ENCODE assay signal across 14 mouse cellular contexts in genomic region chr1:136706509-136706908, GRCm38 (mm10).
DNase-seq lines count a peak whose midpoint lies in the region; ATAC-seq and TF ChIP-seq lines count a peak whose summit lies in the region.
"Had no signal": no experiment of that assay in that cellular context is flagged by ENCODE, and none has a peak within 500 bp of the region (broad histone marks: within the 10 kb centered on the region; RNA-seq: fewer than 3 reads in every experiment).

No protein-coding gene starts in this region.

- no peak overlapping the region for H3K9ac ChIP-seq in midbrain, embryonic 14.5 days (replicated peaks; ENCODE audit: low read length)
- H3K9ac ChIP-seq: liver, embryonic 15.5 days had no signal

- peaks cover 77% of the 10 kb centered on the region for H3K4me1 ChIP-seq in E14TG2a.4 (replicated peaks; ENCODE audit: low read depth, low read length)
- H3K4me1 ChIP-seq in hindbrain, embryonic 10.5 days (replicated peaks) = peaks cover 17% of the 10 kb centered on the region
- H3K4me1 ChIP-seq in midbrain, embryonic 14.5 days (ENCODE audit: control insufficient read depth, insufficient read depth, low read length) = 0 out of 2 replicates have a peak, but pooled peaks cover 4% of the 10 kb centered on the region
- H3K4me1 ChIP-seq: liver, embryonic 15.5 days had no signal

- ATAC-seq in midbrain, embryonic 14.5 days (ENCODE audit: low FRiP score, low TSS enrichment) = no peak

- DNase-seq in adrenal gland, adult 2 months = peak; percentile 10
- no peak for DNase-seq in adrenal gland, postnatal 10 days
- DNase-seq in hindbrain, embryonic 10.5 days (ENCODE audit: low spot score) = peak; percentile 32
- peak; percentile 74 for DNase-seq in midbrain, embryonic 14.5 days
- DNase-seq in spleen, adult 18-20 months = no peak
- no peak for DNase-seq in heart, adult 8-10 months (ENCODE audit: low spot score)
- DNase-seq in kidney, postnatal 36 days = no peak
- DNase-seq: adrenal gland, postnatal 25 days; cerebellum, postnatal 10 days; gastrocnemius, postnatal 25 days; kidney, adult 9 months had no signal

- 61% methylated on average over 8 of the region's 8 CpGs for WGBS in hindbrain, embryonic 10.5 days
- WGBS in midbrain, embryonic 14.5 days = 46% methylated on average over 8 of the region's 8 CpGs

- no peak overlapping the region for H3K4me2 ChIP-seq in midbrain, embryonic 14.5 days (ENCODE audit: low read length)
- H3K4me2 ChIP-seq: liver, embryonic 15.5 days had no signal

- H3K27me3 ChIP-seq in E14TG2a.4 (ENCODE audit: insufficient read depth, low read length) = no peaks in the 10 kb centered on the region
- no peaks in the 10 kb centered on the region for H3K27me3 ChIP-seq in hindbrain, embryonic 10.5 days (ENCODE audit: insufficient read depth, poor library complexity, severe bottlenecking)
- no peaks in the 10 kb centered on the region for H3K27me3 ChIP-seq in midbrain, embryonic 14.5 days (ENCODE audit: control insufficient read depth, insufficient read depth, low read length)
- H3K27me3 ChIP-seq: liver, embryonic 15.5 days had no signal

- H3K27ac ChIP-seq in hindbrain, embryonic 10.5 days = peak overlapping the region; percentile 72
- H3K27ac ChIP-seq in midbrain, embryonic 14.5 days (replicated peaks; ENCODE audit: low read depth, low read length) = no peak overlapping the region; the same call in 1 of the 2 replicates
- H3K27ac ChIP-seq: liver, embryonic 15.5 days had no signal

- no peaks in the 10 kb centered on the region for H3K9me3 ChIP-seq in E14TG2a.4 (ENCODE audit: low read length)
- H3K9me3 ChIP-seq in hindbrain, embryonic 10.5 days = no peaks in the 10 kb centered on the region
- no peaks in the 10 kb centered on the region for H3K9me3 ChIP-seq in midbrain, embryonic 14.5 days (ENCODE audit: control insufficient read depth, low read length)
- H3K9me3 ChIP-seq: liver, embryonic 15.5 days had no signal

- no peak for TF ChIP-seq CTCF in E14TG2a.4 (conservative IDR thresholded peaks at IDR 0.05; ENCODE audit: low read length)

- H3K36me3 ChIP-seq in E14TG2a.4 (ENCODE audit: insufficient read depth, low read length) = peaks cover 74% of the 10 kb centered on the region
- no peaks in the 10 kb centered on the region for H3K36me3 ChIP-seq in hindbrain, embryonic 10.5 days
- H3K36me3 ChIP-seq in midbrain, embryonic 14.5 days (ENCODE audit: control insufficient read depth, insufficient read depth, low read length) = no peaks in the 10 kb centered on the region
- H3K36me3 ChIP-seq: liver, embryonic 15.5 days had no signal

- H3K4me3 ChIP-seq in E14TG2a.4 (replicated peaks; ENCODE audit: low read length) = peak overlapping the region; percentile 76
- H3K4me3 ChIP-seq in hindbrain, embryonic 10.5 days = no peak overlapping the region
- no peak overlapping the region for H3K4me3 ChIP-seq in midbrain, embryonic 14.5 days (replicated peaks; ENCODE audit: low read depth, low read length)
- H3K4me3 ChIP-seq: erythroblast, embryonic 14.5 days; liver, embryonic 15.5 days had no signal

Comparison
In these comparisons a context has a peak if more than half of its experiments do, and no peak if none do; other contexts are left out.
1. DNase-seq: peak in adrenal gland, adult 2 months (single experiment), hindbrain, embryonic 10.5 days (single experiment) and midbrain, embryonic 14.5 days (single experiment); none in adrenal gland, postnatal 10 days (single experiment), spleen, adult 18-20 months (0 of 2), heart, adult 8-10 months (single experiment) and kidney, postnatal 36 days (0 of 2).